Mouse (Mus musculus) kidney, postnatal 14 days (tissue): Measurements from ENCODE around the gene Vmn2r43.
"Not testable (repeated sequence)": the region's sequence is repeated elsewhere in the genome, so short reads cannot be mapped to it uniquely, and the experiment has no call there.

Experiments used
- DNase-seq: peaks from one replicate; pipeline ENCODE4 v3.0.0; 2022; ENCODE audit warnings: mixed read lengths

Vmn2r43 gene

GRCm38 (mm10) chr7:8260499-8260898, at the start of gene Vmn2r43:
Gene Vmn2r43, minus strand, starts transcription at chr7:8260599.
- DNase-seq = not testable (repeated sequence)

GRCm38 (mm10) chr7:8200220-8200619, 60.2 kb downstream of the Vmn2r43 start, which contains the start of gene Vmn2r42:
Gene Vmn2r42, minus strand, starts transcription at chr7:8200320.
- DNase-seq = not testable (repeated sequence)
